Mouse (Mus musculus) myocyte (in vitro differentiated cells): Measurements from ENCODE around the gene Sowahb.

Experiments used
- E2F4 ChIP-seq: IDR thresholded peaks from one replicate; pipeline ENCODE4 v1.6.1; 2011; ENCODE audit warnings: mild to moderate bottlenecking, control low read depth, moderate library complexity; ENCODE audit not compliant: insufficient read depth
- POLR2AphosphoS2 ChIP-seq: IDR thresholded peaks from one replicate; pipeline ENCODE4 v1.6.1; 2011; ENCODE audit warnings: low read depth, control low read depth; ENCODE audit not compliant: insufficient read length
- TCF12 ChIP-seq: IDR thresholded peaks from one replicate; pipeline ENCODE4 v1.6.1; 2011; ENCODE audit warnings: mild to moderate bottlenecking, control low read depth; ENCODE audit not compliant: poor library complexity, insufficient read depth, severe bottlenecking
- USF1 ChIP-seq: IDR thresholded peaks from one replicate; pipeline ENCODE4 v1.6.1; 2011; ENCODE audit warnings: low read depth, mild to moderate bottlenecking, control low read depth, moderate library complexity

DNA sequence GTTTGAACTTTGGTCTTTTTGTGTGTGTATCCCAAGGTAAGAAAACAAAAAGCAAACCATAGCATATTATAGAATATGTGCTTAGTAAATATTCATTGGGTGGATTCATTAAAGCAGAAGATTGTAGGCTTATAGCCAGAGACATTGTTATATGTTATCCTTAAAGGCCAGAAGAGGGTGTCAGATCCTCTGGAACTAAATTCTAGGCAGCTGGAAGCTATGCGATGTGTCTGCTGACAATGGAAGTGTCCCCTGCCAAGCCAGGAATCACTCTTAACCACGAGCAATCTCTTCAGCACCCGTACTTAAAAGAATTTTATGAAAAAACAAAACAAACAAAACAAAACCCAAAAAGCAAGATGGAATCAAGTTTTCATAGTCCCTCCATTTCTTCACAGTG, 27.1 kb downstream of the Sowahb start:
- TF ChIP-seq E2F4, result no peak
- no peak for TF ChIP-seq TCF12
- no peak for TF ChIP-seq POLR2AphosphoS2
- no peak for TF ChIP-seq USF1
